Mouse (Mus musculus) MEL (cell line): ENCODE results near the gene Enpp4. TPM values are rescaled to one million over a fixed set of nuclear protein-coding genes. Genes with fewer than 3 reads are reported as not detected.

ENCODE experiments used
- DNase-seq: peaks from one replicate; pipeline ENCODE4 v3.0.0; 2011; ENCODE audit warnings: low read depth, low spot score
- H3K27ac ChIP-seq: 2 replicates; pipeline ENCODE4 v1.5.1; 2012; ENCODE audit warnings: low read depth, mild to moderate bottlenecking, control low read depth, low read length, moderate library complexity; ENCODE audit not compliant: control insufficient read depth
- H3K27me3 ChIP-seq, 2 experiments: fragments of 150-350 bp in 1 of 2; sonication (generic) in 1 of 2; 2 replicates each; pipeline ENCODE4 v1.6.1; 2012; ENCODE audit warnings: low read length in 2 of 2, mild to moderate bottlenecking in 2 of 2, improper control_type of control experiment in 1 of 2, moderate library complexity in 1 of 2; ENCODE audit not compliant: insufficient read depth in 2 of 2, control insufficient read depth in 1 of 2
- H3K36me3 ChIP-seq, 2 experiments: 2 replicates each; pipeline ENCODE4 v1.6.1; 2012 to 2014; ENCODE audit warnings: low read length in 2 of 2, improper control_type of control experiment in 1 of 2, inconsistent platforms in 1 of 2, mild to moderate bottlenecking in 1 of 2; ENCODE audit not compliant: insufficient read depth in 2 of 2, control insufficient read depth in 1 of 2
- H3K4me1 ChIP-seq, 2 experiments: fragments of 150-350 bp in 1 of 2; sonication (generic) in 1 of 2; 2 replicates each; pipeline ENCODE4 v1.6.1; 2012; ENCODE audit warnings: low read length in 2 of 2, improper control_type of control experiment in 1 of 2, mild to moderate bottlenecking in 1 of 2; ENCODE audit not compliant: insufficient read depth in 2 of 2, control insufficient read depth in 1 of 2
- H3K4me3 ChIP-seq, 2 experiments: fragments of 150-350 bp in 1 of 2; sonication (generic) in 1 of 2; 2 replicates each; pipeline ENCODE4 v1.5.1; 2012; ENCODE audit warnings: low read depth in 2 of 2, low read length in 2 of 2, mild to moderate bottlenecking in 2 of 2, moderate library complexity in 2 of 2, control low read depth in 1 of 2, improper control_type of control experiment in 1 of 2; ENCODE audit not compliant: control insufficient read depth in 1 of 2, insufficient read depth in 1 of 2
- H3K79me2 ChIP-seq: 2 replicates; pipeline ENCODE4 v1.6.1; 2012; ENCODE audit warnings: mild to moderate bottlenecking, low read length, moderate library complexity; ENCODE audit not compliant: control insufficient read depth, poor library complexity, insufficient read depth
- H3K9ac ChIP-seq: 2 replicates; pipeline ENCODE4 v1.6.1; 2012; ENCODE audit warnings: low read depth, mild to moderate bottlenecking, control low read depth, low read length, moderate library complexity; ENCODE audit not compliant: control insufficient read depth, poor library complexity, severe bottlenecking
- H3K9me3 ChIP-seq: fragments of 150-350 bp; sonication (generic); replicated peaks from 2 replicates; pipeline ENCODE4 v1.6.1; 2012; ENCODE audit warnings: mild to moderate bottlenecking, low read length, improper control_type of control experiment, moderate library complexity; ENCODE audit not compliant: insufficient read depth
- BHLHE40 ChIP-seq: IDR thresholded peaks from 2 replicates; pipeline ENCODE4 v1.6.1; 2012; ENCODE audit warnings: low read depth, mild to moderate bottlenecking, inconsistent platforms, low read length, improper control_type of control experiment, borderline replicate concordance
- CHD1 ChIP-seq: IDR thresholded peaks from 2 replicates; pipeline ENCODE4 v1.6.1; 2012; ENCODE audit warnings: low read depth, mild to moderate bottlenecking, inconsistent platforms, low read length, improper control_type of control experiment
- CTCF ChIP-seq, 3 experiments: IDR thresholded peaks in 2 of 3; conservative IDR thresholded peaks in 1 of 3; 2 replicates each; pipeline ENCODE4 v1.5.1; 2011 to 2012; ENCODE audit warnings: low read length in 3 of 3, low read depth in 2 of 3, mild to moderate bottlenecking in 2 of 3, improper control_type of control experiment in 1 of 3, inconsistent platforms in 1 of 3, mixed read lengths in 1 of 3, moderate library complexity in 1 of 3; ENCODE audit not compliant: control insufficient read depth in 1 of 3, insufficient read depth in 1 of 3, poor library complexity in 1 of 3, severe bottlenecking in 1 of 3
- E2F4 ChIP-seq: IDR thresholded peaks from 2 replicates; pipeline ENCODE4 v1.6.1; 2011; ENCODE audit warnings: low read depth, low read length, improper control_type of control experiment, borderline replicate concordance
- EP300 ChIP-seq, 2 experiments: IDR thresholded peaks; 2 replicates each; pipeline ENCODE4 v1.6.1; 2011; ENCODE audit warnings: improper control_type of control experiment in 2 of 2, low read length in 2 of 2, low read depth in 1 of 2, mild to moderate bottlenecking in 1 of 2
- ETS1 ChIP-seq: IDR thresholded peaks from 2 replicates; pipeline ENCODE4 v1.6.1; 2012; ENCODE audit warnings: low read depth, mild to moderate bottlenecking, inconsistent platforms, low read length, improper control_type of control experiment, moderate library complexity
- GATA1 ChIP-seq: IDR thresholded peaks from 2 replicates; pipeline ENCODE4 v1.6.1; 2011; ENCODE audit warnings: low read depth, low read length, improper control_type of control experiment
- HCFC1 ChIP-seq: IDR thresholded peaks from 2 replicates; pipeline ENCODE4 v1.6.1; 2012; ENCODE audit warnings: low read depth, mild to moderate bottlenecking, inconsistent platforms, low read length, improper control_type of control experiment, moderate library complexity
- JUND ChIP-seq: IDR thresholded peaks from 2 replicates; pipeline ENCODE4 v1.6.1; 2011; ENCODE audit warnings: low read depth, mild to moderate bottlenecking, improper control_type of control experiment, low read length
- KAT2A ChIP-seq: conservative IDR thresholded peaks from 2 replicates; pipeline ENCODE4 v1.6.1; 2012; ENCODE audit warnings: low read depth, low read length, improper control_type of control experiment, inconsistent platforms
- MAFK ChIP-seq: IDR thresholded peaks from 2 replicates; pipeline ENCODE4 v1.6.1; 2011; ENCODE audit warnings: low read depth, mild to moderate bottlenecking, low read length, improper control_type of control experiment, borderline replicate concordance
- MAZ ChIP-seq: IDR thresholded peaks from 2 replicates; pipeline ENCODE4 v1.6.1; 2012; ENCODE audit warnings: low read depth, mild to moderate bottlenecking, inconsistent platforms, low read length, improper control_type of control experiment
- MYB ChIP-seq: IDR thresholded peaks from 2 replicates; pipeline ENCODE4 v1.6.1; 2011; ENCODE audit warnings: mild to moderate bottlenecking, low read depth, low read length, improper control_type of control experiment
- POLR2AphosphoS5 ChIP-seq: IDR thresholded peaks from 2 replicates; pipeline ENCODE4 v1.6.1; 2012; ENCODE audit warnings: low read depth, borderline replicate concordance, mild to moderate bottlenecking, inconsistent platforms, low read length, moderate library complexity, mixed read lengths
- RAD21 ChIP-seq: IDR thresholded peaks from 2 replicates; pipeline ENCODE4 v1.6.1; 2011; ENCODE audit warnings: mild to moderate bottlenecking, low read depth, low read length, improper control_type of control experiment
- RCOR1 ChIP-seq: IDR thresholded peaks from 2 replicates; pipeline ENCODE4 v1.6.1; 2012; ENCODE audit warnings: low read depth, mild to moderate bottlenecking, inconsistent platforms, low read length, improper control_type of control experiment
- SIN3A ChIP-seq: IDR thresholded peaks from 2 replicates; pipeline ENCODE4 v1.6.1; 2012; ENCODE audit warnings: low read length, improper control_type of control experiment, inconsistent platforms
- SMC3 ChIP-seq: IDR thresholded peaks from 2 replicates; pipeline ENCODE4 v1.6.1; 2011; ENCODE audit warnings: low read depth, low read length, improper control_type of control experiment
- TAL1 ChIP-seq: IDR thresholded peaks from 2 replicates; pipeline ENCODE4 v1.6.1; 2012; ENCODE audit warnings: mild to moderate bottlenecking, inconsistent platforms, low read length, moderate library complexity, mixed read lengths
- TBP ChIP-seq: IDR thresholded peaks from 2 replicates; pipeline ENCODE4 v1.8.0; 2011; ENCODE audit warnings: low read depth, low read length, improper control_type of control experiment
- USF1 ChIP-seq: IDR thresholded peaks from 2 replicates; pipeline ENCODE4 v1.6.1; 2014; ENCODE audit warnings: low read depth, mild to moderate bottlenecking, inconsistent platforms, low read length, improper control_type of control experiment, moderate library complexity
- ZC3H11A ChIP-seq: IDR thresholded peaks from 2 replicates; pipeline ENCODE4 v1.6.1; 2012; ENCODE audit warnings: low read depth, mild to moderate bottlenecking, inconsistent platforms, low read length, improper control_type of control experiment
- ZKSCAN1 ChIP-seq: IDR thresholded peaks from 2 replicates; pipeline ENCODE4 v1.6.1; 2012; ENCODE audit warnings: low read depth, mild to moderate bottlenecking, inconsistent platforms, low read length, improper control_type of control experiment, moderate library complexity
- polyA plus RNA-seq, 2 experiments: library from polyadenylated mRNA; stranded (reverse) in 1 of 2; unstranded in 1 of 2; fragments of >175 nt in 1 of 2; fragments of >200 nt in 1 of 2; gene quantifications; 2 replicates each; pipeline versions ENCODE4 v1.2.1 to v1.2.4; 2012; ENCODE audit warnings: low replicate concordance in 2 of 2, low read depth in 1 of 2; ENCODE audit not compliant: insufficient read length in 2 of 2, insufficient read depth in 1 of 2, missing spikeins in 1 of 2
- total RNA-seq: library from RNA; depleted of rRNA; stranded (reverse); fragments of 300-350 nt; gene quantifications from 2 replicates; pipeline ENCODE4 v1.2.3, GENCODE M21; 2012

Gene Enpp4
- total and polyA plus RNA-seq, 3 experiments: 13.9 to 21.7 TPM; not detected in 1

- no peak for DNase-seq
- no peaks in the 10 kb centered on the region for H3K79me2 ChIP-seq
- TF ChIP-seq CTCF (IDR thresholded peaks at IDR 0.05 in 2 of 3, conservative IDR thresholded peaks at IDR 0.05 in 1 of 3; ENCODE audit: control insufficient read depth in 1 of 3, insufficient read depth in 1 of 3, low read depth in 2 of 3, low read length in 3 of 3, poor library complexity in 1 of 3, severe bottlenecking in 1 of 3) (no peak), CHD1 (no peak), BHLHE40 (no peak), TBP (no peak), SIN3A (no peak), KAT2A (no peak)
- no peaks in the 10 kb centered on the region for H3K27me3 ChIP-seq
- no peak overlapping the region for H3K4me3 ChIP-seq
- H3K9me3 ChIP-seq: no peaks in the 10 kb centered on the region
- no peak overlapping the region for H3K27ac ChIP-seq
- no peaks in the 10 kb centered on the region for H3K4me1 ChIP-seq
- no peaks in the 10 kb centered on the region for H3K36me3 ChIP-seq
- H3K9ac ChIP-seq: no peak overlapping the region
Measured at GRCm38 (mm10) chr17:44151889-44152288, 46.3 kb upstream of the Enpp4 start.

- no peaks in the 10 kb centered on the region for H3K4me1 ChIP-seq
- H3K9me3 ChIP-seq: no peaks in the 10 kb centered on the region
- no peak overlapping the region for H3K27ac ChIP-seq
- DNase-seq: peak; percentile 46
- TF ChIP-seq E2F4 (no peak), ZC3H11A (peak; percentile 44), JUND (no peak), CTCF (IDR thresholded peaks at IDR 0.05 in 2 of 3, conservative IDR thresholded peaks at IDR 0.05 in 1 of 3; ENCODE audit: control insufficient read depth in 1 of 3, insufficient read depth in 1 of 3, low read depth in 2 of 3, low read length in 3 of 3, poor library complexity in 1 of 3, severe bottlenecking in 1 of 3) (peak; percentile 62 to 80 (median 70)), RAD21 (peak; percentile 67), MAZ (no peak), TAL1 (no peak), SMC3 (peak; percentile 68), CHD1 (no peak)
- TF ChIP-seq, all 39 proteins: peak for 4
- no peaks in the 10 kb centered on the region for H3K36me3 ChIP-seq
- H3K27me3 ChIP-seq: no peaks in the 10 kb centered on the region
- no peak overlapping the region for H3K4me3 ChIP-seq
- H3K9ac ChIP-seq: no peak overlapping the region
- no peaks in the 10 kb centered on the region for H3K79me2 ChIP-seq
Measured at GRCm38 (mm10) chr17:44151130-44151529, 45.5 kb upstream of the Enpp4 start.

DNA sequence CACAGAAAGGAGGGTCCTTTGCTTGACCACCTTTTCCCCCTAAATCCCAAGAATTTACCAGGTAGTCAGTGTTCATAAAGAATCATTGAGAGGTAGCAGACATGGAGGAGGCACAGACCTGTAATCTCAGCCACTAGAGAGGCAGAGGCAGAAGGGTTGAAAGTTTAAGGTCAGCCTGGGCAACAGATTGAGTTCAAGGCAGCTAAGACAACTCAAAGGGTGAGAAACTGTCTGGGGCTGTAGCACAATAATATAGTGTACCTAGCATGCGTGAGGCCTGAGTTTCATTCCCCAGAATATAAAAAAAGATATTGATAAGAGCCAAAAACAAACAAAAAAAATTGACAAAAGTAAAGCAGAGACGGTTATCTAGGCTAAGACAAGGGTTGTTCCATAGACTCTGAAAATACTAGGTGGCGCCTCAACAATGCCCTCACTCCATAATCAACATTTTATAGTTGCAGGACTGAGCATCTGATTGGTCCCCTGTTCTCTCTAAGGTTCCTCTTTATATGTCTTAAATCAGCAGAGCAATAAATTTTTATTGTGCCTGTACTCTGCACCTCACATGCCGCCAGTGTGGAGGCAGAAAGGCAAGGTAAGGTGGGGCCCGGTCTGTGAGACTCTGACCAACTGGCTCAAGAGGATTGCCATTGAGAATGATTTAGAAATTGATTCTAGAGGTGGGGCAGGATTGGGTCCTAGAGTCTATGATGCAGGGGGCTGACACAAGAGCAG is 42.7 kb upstream of the Enpp4 start:
- Histone ChIP-seq H3K4me1 (no peaks in the 10 kb centered on the region), H3K36me3 (no peaks in the 10 kb centered on the region), H3K27me3 (0 out of 4 replicates have a peak, but pooled peaks cover 0 to 2% of the 10 kb centered on the region in 2 experiments), H3K4me3 (no peak overlapping the region), H3K9ac (no peak overlapping the region), H3K9me3 (no peaks in the 10 kb centered on the region), H3K27ac (no peak overlapping the region), H3K79me2 (no peaks in the 10 kb centered on the region)
- DNase-seq: no peak
- TF ChIP-seq MAFK (no peak), ETS1 (no peak), USF1 (no peak), ZC3H11A (no peak), ZKSCAN1 (no peak), CTCF (IDR thresholded peaks at IDR 0.05 in 2 of 3, conservative IDR thresholded peaks at IDR 0.05 in 1 of 3; ENCODE audit: control insufficient read depth in 1 of 3, insufficient read depth in 1 of 3, low read depth in 2 of 3, low read length in 3 of 3, poor library complexity in 1 of 3, severe bottlenecking in 1 of 3) (no peak), E2F4 (no peak), MYB (no peak), JUND (no peak), POLR2AphosphoS5 (no peak), BHLHE40 (no peak), EP300 (IDR thresholded peaks at IDR 0.05; ENCODE audit: low read depth in 1 of 2, low read length in 2 of 2) (no peak), HCFC1 (no peak), TBP (no peak), GATA1 (no peak), RCOR1 (no peak), CHD1 (no peak)
